Mouse (Mus musculus): ENCODE data around the gene Wbp2nl. TPM values are rescaled to one million over a fixed set of nuclear protein-coding genes. Genes with fewer than 3 reads are reported as not detected.

Wbp2nl gene
- not detected in 2 replicates for polyA plus RNA-seq (2016; fragmentation: Nextera tagmentation; extraction: Ambion mirVana)

- Histone ChIP-seq H3K4me1 (peaks cover 2% of the 10 kb centered on the region), H3K9ac (no peak within 1 kb of the TSS), H3K4me3 (no peak within 1 kb of the TSS), H3K9me3 (no peaks in the 10 kb centered on the region), H3K27me3 (replicated peaks) (0 out of 2 replicates have a peak, but pooled peaks cover 3% of the 10 kb centered on the region), H3K27ac (no peak within 1 kb of the TSS), H3K4me2 (replicated peaks) (0 out of 2 replicates have a peak within 1 kb of the TSS, but pooled peaks have one; percentile 22), H3K36me3 (no peaks in the 10 kb centered on the region)
- 58% methylated on average over 39 of the region's 39 CpGs for WGBS
- ATAC-seq (ENCODE audit: low FRiP score, low read depth), result no peak
These were observed at the start of gene Wbp2nl for GRCm38 (mm10) chr15:82298764-82299561. Gene Wbp2nl (plus strand): TSS chr15:82298954.

GRCm38 (mm10) chr15:82251579-82251978, 47.2 kb upstream of the Wbp2nl start:
- Histone ChIP-seq H3K27me3 (replicated peaks) (no peaks in the 10 kb centered on the region), H3K27ac (no peak overlapping the region), H3K9ac (no peak overlapping the region), H3K4me1 (peaks cover 17% of the 10 kb centered on the region), H3K4me2 (replicated peaks) (no peak overlapping the region), H3K4me3 (no peak overlapping the region), H3K36me3 (no peaks in the 10 kb centered on the region), H3K9me3 (no peaks in the 10 kb centered on the region)
- ATAC-seq (ENCODE audit: low FRiP score, low read depth), result no peak
- 99% methylated on average over 3 of the region's 3 CpGs for WGBS

GRCm38 (mm10) chr15:82252097-82252496, 46.7 kb upstream of the Wbp2nl start, which contains the start of gene 1500009C09Rik:
Gene 1500009C09Rik (plus strand): TSS chr15:82252397.
- Histone ChIP-seq H3K4me1 (peaks cover 21% of the 10 kb centered on the region), H3K27me3 (replicated peaks) (no peaks in the 10 kb centered on the region), H3K4me3 (no peak within 1 kb of the TSS), H3K27ac (no peak within 1 kb of the TSS), H3K36me3 (no peaks in the 10 kb centered on the region), H3K9ac (no peak within 1 kb of the TSS), H3K9me3 (no peaks in the 10 kb centered on the region), H3K4me2 (replicated peaks) (no peak within 1 kb of the TSS)
- no peak for ATAC-seq (ENCODE audit: low FRiP score, low read depth)
- 88% methylated on average over 6 of the region's 6 CpGs for WGBS

GRCm38 (mm10) chr15:82255248-82255647, 43.5 kb upstream of the Wbp2nl start:
- Histone ChIP-seq H3K4me1 (peaks cover 21% of the 10 kb centered on the region), H3K27me3 (replicated peaks) (0 out of 2 replicates have a peak, but pooled peaks cover under 1% of the 10 kb centered on the region), H3K4me3 (no peak overlapping the region), H3K9me3 (no peaks in the 10 kb centered on the region), H3K27ac (no peak overlapping the region), H3K36me3 (no peaks in the 10 kb centered on the region), H3K4me2 (replicated peaks) (peak overlapping the region; percentile 54; the same call in 1 of the 2 replicates), H3K9ac (no peak overlapping the region)
- 0 out of 2 replicates have a peak, but pooled peaks have one; percentile 7 for ATAC-seq (ENCODE audit: low FRiP score, low read depth)
- 43% methylated on average over 4 of the region's 4 CpGs for WGBS

- Histone ChIP-seq H3K36me3 (no peaks in the 10 kb centered on the region), H3K27me3 (replicated peaks) (0 out of 2 replicates have a peak, but pooled peaks cover 4% of the 10 kb centered on the region), H3K9ac (peak overlapping the region; percentile 52), H3K4me2 (replicated peaks) (peak overlapping the region; percentile 54), H3K9me3 (no peaks in the 10 kb centered on the region), H3K4me3 (peak overlapping the region; percentile 31), H3K27ac (peak overlapping the region; percentile 54; the same call in 1 of the 2 replicates), H3K4me1 (peaks cover 21% of the 10 kb centered on the region)
- peak; percentile 84 for ATAC-seq (ENCODE audit: low FRiP score, low read depth)
- 13% methylated on average over 10 of the region's 10 CpGs for WGBS
These were observed 42.8 kb upstream of the Wbp2nl start for GRCm38 (mm10) chr15:82255944-82256383.

- ATAC-seq (ENCODE audit: low FRiP score, low read depth), result no peak
- 14% methylated on average over 16 of the region's 16 CpGs for WGBS
These were observed 39.2 kb upstream of the Wbp2nl start for GRCm38 (mm10) chr15:82259510-82259909.

GRCm38 (mm10) chr15:82266356-82266755, 32.4 kb upstream of the Wbp2nl start:
- no peak for ATAC-seq (ENCODE audit: low FRiP score, low read depth)

More at GRCm38 (mm10) chr15:82259510-82259909, 39.2 kb upstream of the Wbp2nl start:
- Histone ChIP-seq H3K4me2 (replicated peaks) (no peak overlapping the region), H3K4me1 (peaks cover 21% of the 10 kb centered on the region), H3K9me3 (no peaks in the 10 kb centered on the region), H3K9ac (no peak overlapping the region), H3K36me3 (no peaks in the 10 kb centered on the region), H3K4me3 (no peak overlapping the region), H3K27ac (no peak overlapping the region), H3K27me3 (replicated peaks) (0 out of 2 replicates have a peak, but pooled peaks cover 4% of the 10 kb centered on the region)

GRCm38 (mm10) chr15:82268185-82268584, 30.6 kb upstream of the Wbp2nl start:
- Histone ChIP-seq H3K4me1 (peaks cover 20% of the 10 kb centered on the region), H3K4me2 (replicated peaks) (no peak overlapping the region; the same call in 1 of the 2 replicates), H3K27ac (no peak overlapping the region), H3K9me3 (no peaks in the 10 kb centered on the region), H3K4me3 (no peak overlapping the region), H3K27me3 (replicated peaks) (peaks cover 10% of the 10 kb centered on the region), H3K36me3 (no peaks in the 10 kb centered on the region), H3K9ac (0 out of 2 replicates have a peak overlapping the region, but pooled peaks have one; percentile 6)
- ATAC-seq (ENCODE audit: low FRiP score, low read depth), result no peak
- WGBS, result 9% methylated on average over 3 of the region's 3 CpGs

More at GRCm38 (mm10) chr15:82266356-82266755, 32.4 kb upstream of the Wbp2nl start:
- H3K27me3 ChIP-seq (replicated peaks), result no peaks in the 10 kb centered on the region
- H3K9me3 ChIP-seq, result no peaks in the 10 kb centered on the region
- H3K9ac ChIP-seq, result no peak overlapping the region
- H3K4me3 ChIP-seq, result no peak overlapping the region
- H3K36me3 ChIP-seq, result no peaks in the 10 kb centered on the region
- no peak overlapping the region for H3K27ac ChIP-seq
- no peak overlapping the region for H3K4me2 ChIP-seq (replicated peaks)
- WGBS, result 15% methylated on average over 6 of the region's 6 CpGs
- H3K4me1 ChIP-seq, result peaks cover 20% of the 10 kb centered on the region

- Histone ChIP-seq H3K27ac (no peak overlapping the region), H3K9ac (no peak overlapping the region), H3K4me1 (peaks cover 20% of the 10 kb centered on the region), H3K36me3 (no peaks in the 10 kb centered on the region), H3K9me3 (no peaks in the 10 kb centered on the region), H3K27me3 (replicated peaks) (peaks cover 16% of the 10 kb centered on the region), H3K4me3 (no peak overlapping the region), H3K4me2 (replicated peaks) (0 out of 2 replicates have a peak overlapping the region, but pooled peaks have one; percentile 6)
- 85% methylated on average over 9 of the region's 9 CpGs for WGBS
- no peak for ATAC-seq (ENCODE audit: low FRiP score, low read depth)
These were observed 30.0 kb upstream of the Wbp2nl start for GRCm38 (mm10) chr15:82268783-82269182.

GRCm38 (mm10) chr15:82271201-82271600, 27.6 kb upstream of the Wbp2nl start:
- Histone ChIP-seq H3K4me3 (no peak overlapping the region), H3K36me3 (no peaks in the 10 kb centered on the region), H3K27me3 (replicated peaks) (peaks cover 21% of the 10 kb centered on the region), H3K4me2 (replicated peaks) (no peak overlapping the region), H3K9ac (no peak overlapping the region), H3K27ac (no peak overlapping the region), H3K4me1 (peaks cover 37% of the 10 kb centered on the region), H3K9me3 (no peaks in the 10 kb centered on the region)
- no peak for ATAC-seq (ENCODE audit: low FRiP score, low read depth)
- WGBS, result 4% methylated on average over 5 of the region's 5 CpGs

- Histone ChIP-seq H3K4me1 (peaks cover 48% of the 10 kb centered on the region), H3K27ac (no peak overlapping the region), H3K4me2 (replicated peaks) (no peak overlapping the region), H3K36me3 (no peaks in the 10 kb centered on the region), H3K27me3 (replicated peaks) (peaks cover 21% of the 10 kb centered on the region), H3K4me3 (no peak overlapping the region), H3K9me3 (no peaks in the 10 kb centered on the region), H3K9ac (no peak overlapping the region)
- ATAC-seq (ENCODE audit: low FRiP score, low read depth), result no peak
- WGBS, result 90% methylated on average over 6 of the region's 6 CpGs
These were observed 26.5 kb upstream of the Wbp2nl start for GRCm38 (mm10) chr15:82272295-82272694.

- Histone ChIP-seq H3K4me3 (peak within 1 kb of the TSS; percentile 76), H3K27ac (peak within 1 kb of the TSS; percentile 94)
- peak; percentile 3; the same call in 1 of the 2 replicates for ATAC-seq (ENCODE audit: low FRiP score, low read depth)
These were observed 24.2 kb upstream of the Wbp2nl start, which contains the start of gene Sept3 for GRCm38 (mm10) chr15:82274593-82274926. Gene Sept3 (plus strand): TSS chr15:82274893.

More at GRCm38 (mm10) chr15:82274593-82274926, 24.2 kb upstream of the Wbp2nl start, which contains the start of gene Sept3:
- no peaks in the 10 kb centered on the region for H3K9me3 ChIP-seq
- peak within 1 kb of the TSS; percentile 76 for H3K4me2 ChIP-seq (replicated peaks)
- peaks cover 15% of the 10 kb centered on the region for H3K36me3 ChIP-seq
- peak within 1 kb of the TSS; percentile 92 for H3K9ac ChIP-seq
- peaks cover 38% of the 10 kb centered on the region for H3K4me1 ChIP-seq
- peaks cover 21% of the 10 kb centered on the region for H3K27me3 ChIP-seq (replicated peaks)
- WGBS, result 30% methylated on average over 6 of the region's 6 CpGs
